Mouse (Mus musculus) brown adipose tissue, adult 24 weeks (tissue): ENCODE measurements around the gene Tex19.2. TPM values are rescaled to one million over a fixed set of nuclear protein-coding genes. Genes with fewer than 3 reads are reported as not detected.
A peak's percentile ranks its signal among the peaks of the same experiment; 100 is the strongest.
"Not testable (repeated sequence)": the region's sequence is repeated elsewhere in the genome, so short reads cannot be mapped to it uniquely, and the experiment has no call there.

Experiments
- H3K27ac ChIP-seq: fragments of 200-500 bp; replicated peaks from 2 replicates; pipeline ENCODE4 v1.5.1; 2012; ENCODE audit warnings: low read depth, mild to moderate bottlenecking, low read length
- H3K4me1 ChIP-seq: fragments of 200-500 bp; 2 replicates; pipeline ENCODE4 v1.6.1; 2012; ENCODE audit warnings: low read length, mixed read lengths; ENCODE audit not compliant: control insufficient read depth, insufficient read depth, insufficient read length
- H3K4me3 ChIP-seq: fragments of 200-500 bp; 2 replicates; pipeline ENCODE4 v1.5.1; 2012; ENCODE audit warnings: low read depth, mild to moderate bottlenecking, low read length, moderate library complexity; ENCODE audit not compliant: insufficient read depth
- polyA plus RNA-seq: library from polyadenylated mRNA; stranded (reverse); fragments of >200 nt; gene quantifications from 2 replicates; pipeline ENCODE4 v1.2.4, GENCODE M21; 2012; ENCODE audit not compliant: missing spikeins, insufficient read depth, insufficient read length

Tex19.2 gene
- polyA plus RNA-seq, 1 experiment: not detected

- Histone ChIP-seq H3K27ac (no peak overlapping the region), H3K4me3 (no peak overlapping the region), H3K4me1 (no peaks in the 10 kb centered on the region)
Observed at GRCm38 (mm10) chr11:121092606-121093585, 25.6 kb downstream of the Tex19.2 start.

- Histone ChIP-seq H3K27ac (no peak overlapping the region), H3K4me3 (no peak overlapping the region), H3K4me1 (no peaks in the 10 kb centered on the region)
Observed at GRCm38 (mm10) chr11:121090943-121091342, 27.5 kb downstream of the Tex19.2 start.

GRCm38 (mm10) chr11:121089756-121090546 lies 28.5 kb downstream of the Tex19.2 start:
- Histone ChIP-seq H3K27ac (no peak overlapping the region), H3K4me1 (no peaks in the 10 kb centered on the region), H3K4me3 (no peak overlapping the region)

GRCm38 (mm10) chr11:121088997-121089396 lies 29.5 kb downstream of the Tex19.2 start:
- Histone ChIP-seq H3K4me1 (no peaks in the 10 kb centered on the region; the same call in 1 of the 2 replicates), H3K27ac (no peak overlapping the region), H3K4me3 (no peak overlapping the region)

- H3K4me3 ChIP-seq: no peak overlapping the region
- no peak overlapping the region for H3K27ac ChIP-seq
- no peaks in the 10 kb centered on the region; the same call in 1 of the 2 replicates for H3K4me1 ChIP-seq
Observed at GRCm38 (mm10) chr11:121086296-121086695, 32.2 kb downstream of the Tex19.2 start.

GRCm38 (mm10) chr11:121085181-121085580 lies 33.3 kb downstream of the Tex19.2 start:
- Histone ChIP-seq H3K4me3 (no peak overlapping the region), H3K27ac (no peak overlapping the region), H3K4me1 (no peaks in the 10 kb centered on the region; the same call in 1 of the 2 replicates)

- H3K4me3 ChIP-seq: no peak overlapping the region
- peak overlapping the region; percentile 28; the same call in 1 of the 2 replicates for H3K27ac ChIP-seq
- no peaks in the 10 kb centered on the region; the same call in 1 of the 2 replicates for H3K4me1 ChIP-seq
Observed at GRCm38 (mm10) chr11:121082857-121083500, 35.5 kb downstream of the Tex19.2 start.

GRCm38 (mm10) chr11:121082250-121082649 lies 36.2 kb downstream of the Tex19.2 start:
- Histone ChIP-seq H3K4me3 (no peak overlapping the region), H3K4me1 (no peaks in the 10 kb centered on the region; the same call in 1 of the 2 replicates), H3K27ac (peak overlapping the region; percentile 28; the same call in 1 of the 2 replicates)

GRCm38 (mm10) chr11:121081120-121081519 lies 37.4 kb downstream of the Tex19.2 start, which contains the start of gene Sectm1a:
TSS of gene Sectm1a (minus strand) at chr11:121081220.
- Histone ChIP-seq H3K4me1 (no peaks in the 10 kb centered on the region; the same call in 1 of the 2 replicates), H3K4me3 (no peak within 1 kb of the TSS)

GRCm38 (mm10) chr11:121080330-121080729 lies 38.1 kb downstream of the Tex19.2 start:
- Histone ChIP-seq H3K4me1 (no peaks in the 10 kb centered on the region; the same call in 1 of the 2 replicates), H3K4me3 (no peak overlapping the region), H3K27ac (no peak overlapping the region)

More at GRCm38 (mm10) chr11:121081120-121081519, 37.4 kb downstream of the Tex19.2 start, which contains the start of gene Sectm1a:
- H3K27ac ChIP-seq: no peak within 1 kb of the TSS

- H3K4me1 ChIP-seq: no peaks in the 10 kb centered on the region
- no peak overlapping the region for H3K27ac ChIP-seq
Observed at GRCm38 (mm10) chr11:121075655-121076054, 42.8 kb downstream of the Tex19.2 start.

GRCm38 (mm10) chr11:121069662-121070061 lies 48.8 kb downstream of the Tex19.2 start:
- not testable (repeated sequence) for H3K27ac ChIP-seq, H3K4me1 ChIP-seq, H3K4me3 ChIP-seq

More at GRCm38 (mm10) chr11:121075655-121076054, 42.8 kb downstream of the Tex19.2 start:
- no peak overlapping the region for H3K4me3 ChIP-seq

GRCm38 (mm10) chr11:121067895-121068294 lies 50.6 kb downstream of the Tex19.2 start:
- no peaks in the 10 kb centered on the region for H3K4me1 ChIP-seq
- H3K27ac ChIP-seq: no peak overlapping the region
- no peak overlapping the region for H3K4me3 ChIP-seq
